Mouse (Mus musculus) common myeloid progenitor, adult 5-6 weeks (primary cell): Measurements from ENCODE around the gene Tcf20. TPM values are rescaled to one million over a fixed set of nuclear protein-coding genes. Genes with fewer than 3 reads are reported as not detected.

Experiments used
- ATAC-seq: replicated peaks from 2 replicates; pipeline ENCODE4 v1.8.0; 2016; ENCODE audit warnings: low read depth, mild to moderate bottlenecking, moderate TSS enrichment, inconsistent platforms; ENCODE audit not compliant: poor library complexity, severe bottlenecking
- total RNA-seq: library from RNA; stranded (forward); fragments of 200-1000, 187-1606 nt; gene quantifications from 2 replicates; pipeline ENCODE4 v1.2.3, GENCODE M21; 2017

Gene Tcf20
- 101 and 107 TPM in 2 replicates for total RNA-seq

DNA sequence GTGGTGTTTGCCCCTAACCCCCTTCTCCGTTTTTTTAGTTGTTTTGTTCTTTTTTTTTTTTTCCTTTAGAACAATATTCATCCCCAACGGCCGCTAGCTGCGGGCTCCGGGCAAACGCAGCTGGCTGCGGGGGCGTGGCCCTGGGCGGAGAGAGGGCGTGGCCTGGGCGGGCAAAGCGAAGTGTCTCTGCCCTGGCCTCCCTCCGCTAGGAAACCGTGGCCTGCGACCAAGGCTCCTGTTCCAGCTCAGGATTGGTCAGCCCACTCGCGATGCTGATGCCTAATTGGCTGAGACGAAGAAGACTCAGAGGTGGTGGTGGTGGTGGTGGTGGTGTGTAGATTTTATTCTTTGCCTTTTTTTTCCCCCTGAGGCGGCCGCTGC is at the start of gene Tcf20:
TSS of gene Tcf20 (minus strand) at position 141 of the 381 bp plus-strand sequence.
- ATAC-seq, result peak; percentile 92

GRCm38 (mm10) chr15:83036900-83037519 is 49.3 kb upstream of the Tcf20 start:
- ATAC-seq, result no peak

- ATAC-seq, result peak; percentile 64
These were observed 48.4 kb upstream of the Tcf20 start for GRCm38 (mm10) chr15:83036089-83036488.

GRCm38 (mm10) chr15:83034275-83034977 is 46.8 kb upstream of the Tcf20 start:
- ATAC-seq, result no peak

DNA sequence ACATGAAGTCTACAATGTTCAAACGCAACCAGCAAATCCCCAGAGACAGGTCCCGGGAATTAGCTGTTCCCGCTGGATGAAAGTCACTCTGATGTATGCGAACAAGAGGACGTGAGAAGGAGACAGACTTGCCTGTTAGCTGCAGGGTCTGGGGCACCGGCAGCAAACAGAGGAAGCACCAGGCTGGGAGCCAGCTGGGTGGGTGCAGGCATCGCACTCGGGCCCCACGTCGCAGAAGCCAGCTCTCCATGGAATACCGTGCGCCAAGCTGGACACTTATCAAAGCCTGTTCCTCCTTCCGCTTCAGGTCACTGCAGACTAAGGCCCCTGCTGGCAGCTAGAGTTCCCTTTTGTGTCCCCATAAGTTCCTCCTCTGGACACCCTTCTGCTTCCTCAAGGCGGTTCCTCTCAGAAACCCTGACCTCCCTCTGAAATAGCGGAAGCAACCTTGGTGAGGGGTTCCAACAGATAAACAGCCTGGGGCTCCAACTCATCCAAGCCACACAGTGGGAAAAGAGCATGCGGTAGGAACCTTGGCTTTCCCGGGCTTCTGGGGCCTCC is 45.4 kb upstream of the Tcf20 start, which contains the start of gene Nfam1:
TSS of gene Nfam1 (minus strand) at position 326 of the 561 bp plus-strand sequence.
- peak; percentile 74 for ATAC-seq

DNA sequence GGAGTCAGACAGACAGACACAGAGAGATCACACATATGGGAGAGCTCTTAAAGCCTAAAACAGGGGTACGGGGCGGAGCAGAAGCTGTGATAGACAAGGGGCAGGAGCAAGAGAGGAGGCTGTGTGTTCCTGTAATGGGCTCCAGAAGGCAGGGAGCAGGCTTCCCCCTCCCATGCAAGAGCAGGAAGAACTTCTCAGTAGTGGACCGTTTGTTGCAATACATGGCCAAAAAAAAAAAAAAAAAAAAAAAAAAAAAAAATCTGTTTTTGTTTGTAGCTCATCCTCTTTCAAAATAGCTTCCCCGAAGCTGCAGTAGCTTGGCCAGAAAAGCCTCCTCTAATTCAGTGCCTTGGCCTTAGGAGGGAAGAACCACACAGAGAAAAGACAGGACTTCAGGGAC is 43.2 kb upstream of the Tcf20 start:
- peak; percentile 24; the same call in 1 of the 2 replicates for ATAC-seq

DNA sequence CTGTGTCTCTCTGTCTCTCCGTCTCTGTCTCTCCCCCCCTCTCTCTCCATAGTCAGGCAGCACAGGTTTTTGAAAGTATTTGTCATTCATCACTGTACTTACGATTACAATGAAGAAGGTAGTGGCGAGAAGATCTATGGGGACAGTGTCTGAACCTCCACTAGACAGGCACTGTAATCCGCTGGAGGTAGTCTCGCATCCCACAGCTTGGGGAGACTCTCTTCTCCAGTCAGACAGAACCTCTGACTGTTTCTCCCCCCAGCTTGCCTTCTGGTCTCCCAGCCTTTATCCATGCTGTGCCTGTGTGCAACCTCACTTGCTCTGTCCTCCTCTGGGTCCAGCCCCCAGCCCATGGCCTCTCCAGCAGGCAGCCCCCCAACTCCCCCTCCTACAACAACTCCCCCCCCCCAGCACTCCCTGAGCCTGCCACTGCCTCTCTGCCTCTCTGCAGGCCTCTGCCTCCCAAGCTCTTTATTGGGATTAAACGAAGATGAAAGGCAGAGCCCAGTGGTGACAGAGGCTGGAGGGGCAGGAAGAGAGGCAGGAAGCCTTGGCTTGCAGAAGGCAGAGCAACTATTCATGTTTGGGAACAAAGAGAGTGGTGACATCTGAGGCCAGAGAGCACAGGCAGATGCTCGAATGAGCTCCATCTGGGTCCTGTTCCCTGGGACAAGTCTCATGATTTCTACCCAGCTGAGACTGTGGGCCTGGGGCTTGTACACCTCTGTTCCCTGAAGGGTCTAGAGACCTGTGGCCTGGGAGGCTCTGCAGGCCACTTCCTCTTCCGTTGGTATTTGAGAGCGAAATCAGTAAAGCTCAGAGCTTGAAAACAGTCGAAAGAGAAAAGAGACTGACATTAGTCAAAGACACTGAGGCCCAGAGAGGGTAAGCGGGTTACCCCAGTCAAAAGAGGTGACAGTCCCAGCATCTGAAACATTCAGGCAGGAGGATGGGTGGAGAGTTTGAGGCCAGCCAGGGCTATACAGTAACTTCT is 42.4 kb upstream of the Tcf20 start:
- ATAC-seq, result peak; percentile 12; the same call in 1 of the 2 replicates

DNA sequence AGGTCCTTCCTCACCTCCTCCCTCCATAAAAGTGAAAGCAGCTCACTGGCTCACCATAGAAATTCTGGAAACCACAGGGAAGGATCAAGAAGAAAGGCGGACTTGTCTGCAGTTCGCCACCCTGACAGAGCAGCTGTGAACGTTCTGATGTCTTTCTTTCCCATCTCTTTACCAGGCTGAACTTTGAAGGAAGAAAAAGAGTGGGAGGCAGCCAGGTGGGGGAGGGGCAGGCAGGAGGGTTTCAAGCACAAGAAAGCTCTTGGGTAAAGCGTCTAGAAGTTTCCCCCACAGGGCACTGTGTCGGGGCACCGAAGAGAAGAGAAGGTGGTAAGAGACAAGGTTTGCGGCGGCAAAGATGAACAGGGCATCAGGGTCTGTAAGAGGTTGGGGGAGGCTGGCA is 38.5 kb upstream of the Tcf20 start:
- ATAC-seq, result no peak

- ATAC-seq, result no peak
These were observed 37.5 kb upstream of the Tcf20 start for GRCm38 (mm10) chr15:83025041-83025760.

- ATAC-seq, result no peak
These were observed 35.3 kb upstream of the Tcf20 start for GRCm38 (mm10) chr15:83022947-83023346.

- ATAC-seq, result no peak
These were observed 23.5 kb upstream of the Tcf20 start for GRCm38 (mm10) chr15:83010990-83011664.

- ATAC-seq, result no peak
These were observed 22.8 kb upstream of the Tcf20 start for GRCm38 (mm10) chr15:83010423-83010822.

GRCm38 (mm10) chr15:83009532-83009931 is 21.9 kb upstream of the Tcf20 start:
- ATAC-seq, result peak; percentile 85

- ATAC-seq, result peak; percentile 6; the same call in 1 of the 2 replicates
These were observed 21.2 kb upstream of the Tcf20 start for GRCm38 (mm10) chr15:83008761-83009423.

DNA sequence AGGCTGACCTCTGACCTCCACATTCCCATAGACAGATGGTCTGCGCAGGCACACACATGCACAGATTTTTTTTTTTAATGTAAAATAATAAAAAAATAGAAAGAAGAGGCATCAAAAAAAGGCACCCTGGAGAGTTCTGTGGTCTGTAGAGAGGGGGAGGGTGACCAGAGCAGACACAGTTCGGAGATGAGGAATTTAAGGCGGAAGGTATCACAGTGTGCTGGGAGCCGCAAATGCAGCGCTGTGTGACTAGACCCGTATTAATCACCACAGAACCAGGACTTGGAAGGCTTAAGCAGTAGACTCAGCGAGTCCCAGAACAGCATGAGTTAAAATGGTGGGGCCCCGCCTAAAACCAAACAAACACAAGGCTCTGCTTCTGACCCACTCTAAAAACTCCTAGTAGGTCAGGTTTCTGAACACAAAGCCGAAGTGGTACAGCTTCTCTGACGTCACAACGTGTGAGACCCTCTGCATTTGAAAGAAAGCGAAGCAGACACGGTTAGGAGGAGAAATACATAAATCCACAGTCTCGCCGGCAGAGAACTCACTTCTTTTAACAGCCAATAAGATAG is 19.8 kb upstream of the Tcf20 start:
- ATAC-seq, result no peak

DNA sequence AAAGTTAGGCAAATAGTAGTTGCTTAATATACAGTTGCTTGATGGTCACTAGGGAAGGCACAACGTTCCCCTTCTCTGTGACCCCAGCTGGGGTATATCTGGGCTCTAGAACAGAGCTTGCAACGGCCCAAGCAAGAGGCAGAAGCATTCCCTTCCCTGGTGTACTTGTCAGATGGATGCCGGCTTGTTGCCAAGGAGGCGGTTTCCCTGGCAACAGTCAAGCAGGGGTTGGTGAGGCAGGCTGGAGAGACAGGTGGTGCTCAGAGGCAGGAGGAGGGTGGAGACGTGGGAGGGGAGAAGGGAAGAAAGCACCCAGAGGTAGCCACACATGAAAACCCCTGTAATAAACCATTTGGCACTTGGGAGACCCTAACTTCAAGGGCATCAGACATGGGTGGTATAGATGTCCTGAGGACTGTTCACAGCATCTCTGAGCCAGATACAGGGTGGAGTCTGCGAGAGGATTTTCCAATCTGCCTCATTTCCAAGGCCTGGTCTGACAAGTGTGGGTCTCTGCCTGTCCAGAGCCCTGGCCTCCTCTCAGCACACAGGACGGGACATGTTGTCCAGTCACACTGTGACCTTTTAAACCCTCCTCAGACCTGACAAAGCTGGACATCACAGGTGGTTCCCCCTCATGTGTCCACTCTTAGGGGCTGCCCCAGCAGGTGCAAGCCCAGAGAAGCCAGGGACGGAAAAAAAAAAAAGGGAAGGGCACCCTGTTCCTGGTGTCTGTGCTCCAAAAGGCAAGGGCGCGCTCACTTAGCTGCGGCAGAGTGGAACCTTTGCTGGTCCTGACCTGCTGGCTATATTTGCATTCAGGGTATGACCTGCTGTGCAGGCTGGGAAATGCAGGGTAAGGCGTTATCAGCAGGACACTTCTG is 15.2 kb upstream of the Tcf20 start:
- ATAC-seq, result no peak

DNA sequence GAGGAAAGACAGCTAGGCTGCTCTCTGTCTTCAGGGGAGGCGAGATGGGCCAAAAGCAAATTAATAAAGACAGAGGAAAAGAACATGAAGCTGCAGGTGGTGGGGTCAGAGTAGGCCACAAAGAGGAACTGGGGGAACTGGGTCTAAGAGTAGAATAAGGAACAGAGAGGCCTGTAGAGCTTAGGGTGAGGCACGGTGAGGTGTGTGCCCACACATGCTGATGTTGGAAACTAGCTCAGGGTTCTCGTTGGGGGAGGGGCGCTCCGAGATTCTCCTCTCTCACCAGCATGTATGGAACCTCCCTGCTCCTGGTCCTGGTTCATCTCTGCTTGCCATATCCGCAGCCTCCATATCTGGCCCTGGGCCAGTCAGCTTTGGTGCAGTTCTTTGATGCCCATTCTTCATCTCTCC is 11.1 kb upstream of the Tcf20 start:
- peak; percentile 64 for ATAC-seq
